Mouse (Mus musculus) midbrain, embryonic 12.5 days (tissue): ENCODE measurements around the gene Pde4d. TPM values are rescaled to one million over a fixed set of nuclear protein-coding genes. Genes with fewer than 3 reads are reported as not detected.

Experiments used
- ATAC-seq: fragments of 200-750 bp; cut with Nextera tagmentation; 2 replicates; pipeline ENCODE4 v1.8.0; 2017; ENCODE audit warnings: low read depth, moderate TSS enrichment, moderate library complexity; ENCODE audit not compliant: low FRiP score
- H3K27ac ChIP-seq: fragments of 300-500 bp; sonication (generic); replicated peaks from 2 replicates; pipeline ENCODE4 v1.5.1; 2016; ENCODE audit warnings: mild to moderate bottlenecking
- H3K27me3 ChIP-seq: fragments of 300-500 bp; sonication (generic); 2 replicates; pipeline ENCODE4 v1.6.1; 2016; ENCODE audit warnings: mild to moderate bottlenecking
- H3K36me3 ChIP-seq: fragments of 300-500 bp; sonication (generic); 2 replicates; pipeline ENCODE4 v1.6.1; 2016
- H3K4me1 ChIP-seq: fragments of 300-500 bp; sonication (generic); 2 replicates; pipeline ENCODE4 v1.6.1; 2016
- H3K4me2 ChIP-seq: fragments of 300-500 bp; sonication (generic); replicated peaks from 2 replicates; pipeline ENCODE4 v1.6.1; 2016; ENCODE audit warnings: mild to moderate bottlenecking, moderate library complexity
- H3K4me3 ChIP-seq: fragments of 300-500 bp; sonication (generic); 2 replicates; pipeline ENCODE4 v1.5.1; 2016; ENCODE audit warnings: mild to moderate bottlenecking
- H3K9ac ChIP-seq: fragments of 300-500 bp; sonication (generic); replicated peaks from 2 replicates; pipeline ENCODE4 v1.6.1; 2016; ENCODE audit warnings: mild to moderate bottlenecking, moderate library complexity
- H3K9me3 ChIP-seq: fragments of 300-500 bp; sonication (generic); 2 replicates; pipeline ENCODE4 v1.6.1; 2016; ENCODE audit warnings: mild to moderate bottlenecking
- WGBS: fragments of 180-500 bp; shearing (Covaris S2); methylation state at CpG from one replicate; pipeline ENCODE4 v1.1.7; 2016; 5-methylcytosine and 5-hydroxymethylcytosine counted together
- polyA plus RNA-seq: library from polyadenylated mRNA; unstranded; fragments of >200 nt; fragmentation: Nextera tagmentation; extraction: Ambion mirVana; gene quantifications from 2 replicates; pipeline ENCODE4 v1.2.1, GENCODE M21; 2016

Pde4d gene
- polyA plus RNA-seq, 1 experiment from 2014 or later: 21.4 TPM

DNA sequence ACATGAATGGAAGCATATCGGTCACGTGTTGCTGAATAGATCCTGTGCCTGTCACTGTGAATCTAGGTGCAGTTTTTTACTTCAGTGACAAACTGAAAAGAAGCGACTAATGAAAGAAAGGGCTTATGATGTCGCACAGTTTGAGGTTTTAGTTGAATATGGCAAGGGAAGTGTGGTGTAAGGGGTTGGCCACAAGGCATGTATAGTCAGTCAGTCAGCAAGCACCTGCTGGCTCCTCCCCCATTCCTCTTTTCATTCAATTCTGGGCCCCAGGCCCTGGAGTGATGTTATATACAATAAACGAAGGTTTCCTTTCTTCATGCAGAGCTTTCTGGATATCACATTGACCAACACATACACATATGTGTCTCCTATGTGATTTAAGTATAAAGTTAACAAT lies 412.4 kb downstream of the Pde4d start:
- H3K4me1 ChIP-seq: no peaks in the 10 kb centered on the region
- WGBS: 86% methylated on average over 5 of the region's 5 CpGs

GRCm38 (mm10) chr13:108900160-108900559 lies 450.4 kb downstream of the Pde4d start:
- Histone ChIP-seq H3K27ac (no peak overlapping the region), H3K9ac (no peak overlapping the region), H3K4me3 (no peak overlapping the region), H3K4me2 (no peak overlapping the region), H3K4me1 (no peaks in the 10 kb centered on the region), H3K36me3 (no peaks in the 10 kb centered on the region), H3K27me3 (no peaks in the 10 kb centered on the region), H3K9me3 (no peaks in the 10 kb centered on the region)
- WGBS: 87% methylated on average over 5 of the region's 5 CpGs
- no peak for ATAC-seq

More for the DNA sequence above, 412.4 kb downstream of the Pde4d start:
- no peak overlapping the region for H3K4me2 ChIP-seq
- H3K4me3 ChIP-seq: no peak overlapping the region
- H3K27me3 ChIP-seq: no peaks in the 10 kb centered on the region
- no peaks in the 10 kb centered on the region for H3K36me3 ChIP-seq
- no peak overlapping the region for H3K9ac ChIP-seq
- ATAC-seq: no peak
- H3K9me3 ChIP-seq: no peaks in the 10 kb centered on the region
- H3K27ac ChIP-seq: no peak overlapping the region

DNA sequence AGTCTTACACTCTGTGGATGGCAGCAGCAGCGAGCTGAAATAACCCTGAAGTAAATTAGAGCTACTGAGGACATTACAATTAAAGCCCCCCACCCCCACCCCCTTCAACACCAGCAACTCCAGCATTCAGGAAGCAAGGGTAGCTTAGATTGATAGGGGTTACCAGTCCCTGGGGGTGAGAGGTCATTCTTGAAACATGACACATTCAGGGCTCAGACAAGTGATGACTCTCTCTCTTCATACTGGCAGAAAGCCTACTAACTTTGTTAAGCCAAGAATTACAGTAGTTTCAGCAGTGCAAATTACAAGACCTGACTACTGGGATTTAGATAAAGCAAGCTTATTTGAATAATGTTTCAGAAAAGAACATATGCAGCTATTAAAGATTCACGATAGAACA lies 455.4 kb downstream of the Pde4d start:
- Histone ChIP-seq H3K27ac (no peak overlapping the region), H3K36me3 (no peaks in the 10 kb centered on the region), H3K27me3 (no peaks in the 10 kb centered on the region), H3K9ac (no peak overlapping the region), H3K4me1 (no peaks in the 10 kb centered on the region), H3K9me3 (no peaks in the 10 kb centered on the region), H3K4me2 (no peak overlapping the region), H3K4me3 (no peak overlapping the region)
- WGBS: 74% methylated on average over 2 of the region's 2 CpGs
- ATAC-seq: no peak

GRCm38 (mm10) chr13:108909193-108909592 lies 459.4 kb downstream of the Pde4d start:
- no peaks in the 10 kb centered on the region for H3K27me3 ChIP-seq

GRCm38 (mm10) chr13:108914626-108915025 lies 464.9 kb downstream of the Pde4d start:
- H3K4me1 ChIP-seq: no peaks in the 10 kb centered on the region
- WGBS: 86% methylated on average over 3 of the region's 3 CpGs

More at GRCm38 (mm10) chr13:108909193-108909592, 459.4 kb downstream of the Pde4d start:
- Histone ChIP-seq H3K9ac (no peak overlapping the region), H3K4me3 (no peak overlapping the region), H3K4me2 (no peak overlapping the region), H3K4me1 (no peaks in the 10 kb centered on the region), H3K27ac (no peak overlapping the region), H3K36me3 (no peaks in the 10 kb centered on the region), H3K9me3 (no peaks in the 10 kb centered on the region)
- no peak for ATAC-seq
- WGBS: 86% methylated on average over 2 of the region's 2 CpGs

DNA sequence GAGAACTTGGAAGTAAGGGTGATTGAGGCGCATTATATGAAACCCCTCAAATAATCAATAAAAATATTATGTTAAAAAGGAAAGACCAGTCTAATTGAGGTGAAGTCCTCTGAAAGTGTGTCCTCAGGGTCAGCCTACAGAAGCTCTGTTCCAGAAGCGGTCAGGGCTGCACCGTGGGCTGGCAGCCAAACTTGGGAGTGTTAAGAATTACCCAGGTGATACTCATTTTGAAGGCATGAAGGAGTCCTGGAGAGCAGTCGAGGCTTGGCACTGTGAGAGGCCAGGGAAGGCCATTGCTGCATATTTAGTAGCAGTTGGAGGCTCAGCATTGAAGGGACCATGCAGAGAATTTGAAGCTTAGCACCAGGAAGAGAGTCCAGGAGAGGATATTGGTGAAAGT lies 471.4 kb downstream of the Pde4d start:
- ATAC-seq: no peak

More at GRCm38 (mm10) chr13:108914626-108915025, 464.9 kb downstream of the Pde4d start:
- H3K9ac ChIP-seq: no peak overlapping the region
- no peak overlapping the region for H3K4me2 ChIP-seq
- ATAC-seq: no peak
- H3K4me3 ChIP-seq: no peak overlapping the region
- no peak overlapping the region for H3K27ac ChIP-seq
- no peaks in the 10 kb centered on the region for H3K36me3 ChIP-seq
- no peaks in the 10 kb centered on the region for H3K9me3 ChIP-seq
- no peaks in the 10 kb centered on the region for H3K27me3 ChIP-seq

GRCm38 (mm10) chr13:108934854-108935253 lies 485.1 kb downstream of the Pde4d start:
- Histone ChIP-seq H3K4me2 (no peak overlapping the region), H3K36me3 (no peaks in the 10 kb centered on the region), H3K27ac (no peak overlapping the region), H3K4me3 (no peak overlapping the region), H3K9me3 (no peaks in the 10 kb centered on the region), H3K9ac (no peak overlapping the region), H3K27me3 (no peaks in the 10 kb centered on the region), H3K4me1 (no peaks in the 10 kb centered on the region)
- 95% methylated on average over 3 of the region's 3 CpGs for WGBS
- ATAC-seq: no peak

More for the DNA sequence above, 471.4 kb downstream of the Pde4d start:
- H3K4me2 ChIP-seq: no peak overlapping the region
- no peaks in the 10 kb centered on the region for H3K36me3 ChIP-seq
- 75% methylated on average over 4 of the region's 4 CpGs for WGBS
- no peaks in the 10 kb centered on the region for H3K4me1 ChIP-seq
- H3K27me3 ChIP-seq: no peaks in the 10 kb centered on the region
- H3K9ac ChIP-seq: no peak overlapping the region
- no peaks in the 10 kb centered on the region for H3K9me3 ChIP-seq
- no peak overlapping the region for H3K4me3 ChIP-seq
- no peak overlapping the region for H3K27ac ChIP-seq

GRCm38 (mm10) chr13:108937272-108937671 lies 487.5 kb downstream of the Pde4d start:
- H3K4me1 ChIP-seq: no peaks in the 10 kb centered on the region
- no peaks in the 10 kb centered on the region for H3K27me3 ChIP-seq
- H3K4me3 ChIP-seq: no peak overlapping the region
- no peaks in the 10 kb centered on the region for H3K36me3 ChIP-seq
- WGBS: 83% methylated on average over 2 of the region's 2 CpGs
- no peak overlapping the region for H3K9ac ChIP-seq
- H3K27ac ChIP-seq: no peak overlapping the region
- no peak for ATAC-seq
- no peak overlapping the region for H3K4me2 ChIP-seq
- H3K9me3 ChIP-seq: no peaks in the 10 kb centered on the region

DNA sequence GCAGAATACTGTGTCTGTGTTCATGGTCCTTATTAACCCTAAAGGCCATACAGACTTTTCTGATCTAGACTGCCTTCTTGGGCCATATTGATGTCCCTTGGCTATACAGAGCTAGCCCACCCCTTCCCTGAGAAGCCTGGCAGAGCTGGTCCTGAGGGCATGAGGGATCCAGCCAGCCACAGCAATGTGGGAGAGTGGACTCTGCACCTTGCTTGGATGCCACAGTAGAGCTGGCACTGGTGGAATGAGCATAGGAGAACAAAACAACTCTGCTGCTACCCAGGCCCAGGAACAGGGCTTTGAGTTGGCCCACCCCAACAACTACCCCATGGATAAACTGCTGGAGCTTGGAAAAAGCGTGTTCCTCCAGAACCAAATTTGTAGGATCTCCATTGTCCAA lies 503.2 kb downstream of the Pde4d start:
- 93% methylated on average over 1 of the region's 1 CpGs for WGBS
- no peak for ATAC-seq
- Histone ChIP-seq H3K27me3 (no peaks in the 10 kb centered on the region), H3K36me3 (no peaks in the 10 kb centered on the region), H3K9me3 (no peaks in the 10 kb centered on the region), H3K4me3 (no peak overlapping the region), H3K4me2 (no peak overlapping the region), H3K9ac (no peak overlapping the region), H3K27ac (no peak overlapping the region), H3K4me1 (no peaks in the 10 kb centered on the region)

- ATAC-seq: no peak
- Histone ChIP-seq H3K4me2 (no peak overlapping the region), H3K27ac (no peak overlapping the region), H3K36me3 (no peaks in the 10 kb centered on the region), H3K4me1 (no peaks in the 10 kb centered on the region), H3K9ac (no peak overlapping the region), H3K9me3 (no peaks in the 10 kb centered on the region), H3K4me3 (no peak overlapping the region), H3K27me3 (no peaks in the 10 kb centered on the region)
- 91% methylated on average over 4 of the region's 4 CpGs for WGBS
Observed at GRCm38 (mm10) chr13:108956059-108956458, 506.3 kb downstream of the Pde4d start.

GRCm38 (mm10) chr13:108964056-108964455 lies 514.3 kb downstream of the Pde4d start:
- Histone ChIP-seq H3K9me3 (no peaks in the 10 kb centered on the region), H3K4me3 (no peak overlapping the region), H3K27ac (no peak overlapping the region), H3K4me1 (no peaks in the 10 kb centered on the region), H3K27me3 (no peaks in the 10 kb centered on the region), H3K9ac (no peak overlapping the region), H3K4me2 (no peak overlapping the region), H3K36me3 (no peaks in the 10 kb centered on the region)
- 87% methylated on average over 2 of the region's 2 CpGs for WGBS
- no peak for ATAC-seq

DNA sequence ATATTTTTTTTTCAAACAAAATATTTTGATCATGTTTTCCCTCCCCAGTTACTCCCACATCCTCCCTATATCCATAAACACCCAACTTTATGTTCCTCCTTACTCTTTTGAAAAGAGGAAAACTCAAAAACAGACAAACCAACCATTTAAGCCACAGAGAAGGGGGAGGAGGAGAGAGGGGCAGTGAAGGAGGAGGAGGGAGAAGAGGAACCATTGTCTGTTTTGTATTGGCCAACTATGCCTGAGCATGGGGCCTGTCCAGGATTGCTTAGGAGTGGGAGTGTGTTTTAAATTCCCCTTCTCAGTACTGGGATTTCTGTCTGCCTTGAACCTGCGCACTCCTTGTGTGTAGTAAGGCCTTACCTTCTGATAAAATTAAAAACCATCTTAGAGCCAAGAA lies 531.4 kb downstream of the Pde4d start:
- Histone ChIP-seq H3K36me3 (no peaks in the 10 kb centered on the region), H3K27ac (no peak overlapping the region), H3K27me3 (no peaks in the 10 kb centered on the region), H3K4me3 (no peak overlapping the region), H3K4me2 (no peak overlapping the region), H3K4me1 (no peaks in the 10 kb centered on the region), H3K9me3 (0 out of 2 replicates have a peak, but pooled peaks cover 3% of the 10 kb centered on the region), H3K9ac (no peak overlapping the region)
- WGBS: 80% methylated on average over 1 of the region's 1 CpGs
- ATAC-seq: no peak

DNA sequence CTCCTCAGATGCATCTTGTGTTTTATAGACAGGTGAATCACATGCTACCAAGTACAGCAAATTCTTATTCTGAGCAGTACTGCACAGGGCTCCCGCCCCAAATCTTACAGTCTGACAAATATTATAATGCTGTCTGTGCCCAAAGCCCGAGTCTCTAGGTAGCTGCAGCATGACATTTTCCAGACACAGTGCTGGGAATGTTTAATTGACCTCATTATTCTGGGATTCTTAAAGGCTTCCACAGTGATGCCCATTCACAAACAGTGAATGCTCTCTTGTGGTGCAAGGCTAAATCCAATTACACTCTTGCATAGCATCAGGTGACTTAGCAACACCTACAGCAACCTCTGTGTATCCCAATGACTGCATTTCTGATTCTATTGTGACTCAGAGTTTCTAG lies 549.0 kb downstream of the Pde4d start:
- Histone ChIP-seq H3K9ac (no peak overlapping the region), H3K4me3 (no peak overlapping the region), H3K27me3 (no peaks in the 10 kb centered on the region), H3K4me2 (no peak overlapping the region), H3K36me3 (no peaks in the 10 kb centered on the region), H3K27ac (no peak overlapping the region), H3K9me3 (no peaks in the 10 kb centered on the region), H3K4me1 (peaks cover 3% of the 10 kb centered on the region; the same call in 1 of the 2 replicates)
- ATAC-seq: peak; percentile 93
- WGBS: 46% methylated on average over 2 of the region's 2 CpGs
